Mouse (Mus musculus) liver, embryonic 14.5 days (tissue): ENCODE data around the gene Notch2.

Experiments used
- CTCF ChIP-seq: IDR thresholded peaks from 2 replicates; pipeline ENCODE4 v1.5.1; 2016; ENCODE audit warnings: antibody characterized with exemption, low read depth, control low read depth
- EP300 ChIP-seq: IDR thresholded peaks from 2 replicates; pipeline ENCODE4 v1.6.1; 2016; ENCODE audit warnings: antibody characterized with exemption, low read depth

DNA sequence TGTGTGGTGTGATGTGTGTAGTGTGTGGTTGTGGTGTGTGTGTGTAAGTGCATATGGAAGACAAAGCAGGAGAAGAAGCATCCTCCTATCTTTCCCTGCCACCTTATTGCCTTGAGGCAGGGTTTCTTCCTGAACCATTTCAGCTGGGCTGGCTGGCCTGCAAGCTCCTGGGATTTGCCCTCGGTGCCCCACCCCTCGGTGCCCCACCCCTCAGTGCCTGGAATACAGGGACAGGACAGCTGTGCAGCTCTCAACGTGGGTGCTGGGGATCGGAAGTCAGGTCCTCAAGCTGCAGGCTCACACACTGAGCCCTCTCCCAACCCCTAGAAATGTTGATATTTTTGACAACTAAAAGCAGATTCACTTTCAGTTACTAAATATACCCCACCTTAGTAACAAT, 142.8 kb downstream of the Notch2 start:
- no peak for TF ChIP-seq EP300
- no peak for TF ChIP-seq CTCF
